Mouse (Mus musculus): ENCODE measurements at regions not wholly inside any gene's neighbourhood (a gene's known extent, or its start where the extent isn't known, plus 50 kb on each side); places are given as distances from the start of the nearest gene placed in this dataset.

GRCm38 (mm10) chr12:105092730-105093440 lies 52.9 kb upstream of the Tcl1b2 start:
- Histone ChIP-seq H3K27ac (no peak overlapping the region), H3K9ac (no peak overlapping the region), H3K27me3 (no peaks in the 10 kb centered on the region), H3K4me1 (peaks cover 12% of the 10 kb centered on the region), H3K36me3 (no peaks in the 10 kb centered on the region), H3K9me3 (0 out of 2 replicates have a peak, but pooled peaks cover 5% of the 10 kb centered on the region), H3K4me2 (replicated peaks) (no peak overlapping the region), H3K4me3 (no peak overlapping the region)
- no peak for ATAC-seq (ENCODE audit: low FRiP score, low read depth)
- 47% methylated on average over 9 of the region's 9 CpGs for WGBS

GRCm38 (mm10) chr12:105093509-105093908 lies 52.3 kb upstream of the Tcl1b2 start:
- Histone ChIP-seq H3K27ac (no peak overlapping the region), H3K9me3 (0 out of 2 replicates have a peak, but pooled peaks cover 5% of the 10 kb centered on the region), H3K36me3 (no peaks in the 10 kb centered on the region), H3K9ac (no peak overlapping the region), H3K27me3 (no peaks in the 10 kb centered on the region), H3K4me3 (no peak overlapping the region), H3K4me1 (peaks cover 12% of the 10 kb centered on the region), H3K4me2 (replicated peaks) (0 out of 2 replicates have a peak overlapping the region, but pooled peaks have one; percentile 9)
- peak; percentile 66 for ATAC-seq (ENCODE audit: low FRiP score, low read depth)
- whole genome bisulfite sequencing, result 49% methylated on average over 6 of the region's 6 CpGs
